Mouse (Mus musculus) midbrain, postnatal 0 days (tissue): ENCODE measurements around the gene Ptprq. TPM values are rescaled to one million over a fixed set of nuclear protein-coding genes. Genes with fewer than 3 reads are reported as not detected.

Experiments used
- ATAC-seq: fragments of 200-750 bp; cut with Nextera tagmentation; 2 replicates; pipeline ENCODE4 v1.8.0; 2017; ENCODE audit warnings: moderate number of reproducible peaks, mild to moderate bottlenecking, moderate TSS enrichment, moderate library complexity; ENCODE audit not compliant: low FRiP score
- DNase-seq: peaks from one replicate; pipeline ENCODE4 v3.0.0-alpha.2; 2015; ENCODE audit warnings: low spot score
- H3K27ac ChIP-seq: fragments of 300-500 bp; sonication (generic); 2 replicates; pipeline ENCODE4 v1.5.1; 2014; ENCODE audit warnings: low read depth, mild to moderate bottlenecking, low read length, mixed read lengths
- H3K27me3 ChIP-seq: fragments of 300-500 bp; sonication (generic); 2 replicates; pipeline ENCODE4 v1.6.1; 2014; ENCODE audit warnings: low read length, control low read depth, mixed read lengths; ENCODE audit not compliant: insufficient read depth
- H3K36me3 ChIP-seq: fragments of 300-500 bp; sonication (generic); 2 replicates; pipeline ENCODE4 v1.6.1; 2014; ENCODE audit warnings: low read length, control low read depth, mixed read lengths; ENCODE audit not compliant: insufficient read depth
- H3K4me1 ChIP-seq: fragments of 300-500 bp; sonication (generic); 2 replicates; pipeline ENCODE4 v1.6.1; 2014; ENCODE audit warnings: mild to moderate bottlenecking, control low read depth, antibody characterized with exemption, low read length, mixed read lengths; ENCODE audit not compliant: insufficient read depth
- H3K4me2 ChIP-seq: fragments of 300-500 bp; sonication (generic); 2 replicates; pipeline ENCODE4 v1.6.1; 2014; ENCODE audit warnings: low read depth, mild to moderate bottlenecking, low read length, mixed read lengths; ENCODE audit not compliant: poor library complexity, severe bottlenecking
- H3K4me3 ChIP-seq: fragments of 300-500 bp; sonication (generic); 2 replicates; pipeline ENCODE4 v1.5.1; 2014; ENCODE audit warnings: low read depth, mild to moderate bottlenecking, low read length, moderate library complexity
- H3K9ac ChIP-seq: fragments of 300-500 bp; sonication (generic); replicated peaks from 2 replicates; pipeline ENCODE4 v1.6.1; 2014; ENCODE audit warnings: mild to moderate bottlenecking, low read length, moderate library complexity, mixed read lengths; ENCODE audit not compliant: poor library complexity, severe bottlenecking
- H3K9me3 ChIP-seq: fragments of 300-500 bp; sonication (generic); 2 replicates; pipeline ENCODE4 v1.6.1; 2016; ENCODE audit warnings: low read length, control low read depth
- CTCF ChIP-seq: IDR thresholded peaks from 2 replicates; pipeline ENCODE4 v1.5.1; 2016; ENCODE audit warnings: antibody characterized with exemption, mild to moderate bottlenecking
- WGBS: fragments of 180-500 bp; shearing (Covaris S2); extraction: QIAGEN DNeasy Blood & Tissue Kit; methylation state at CpG from one replicate; pipeline ENCODE4 v1.1.7; 2014; 5-methylcytosine and 5-hydroxymethylcytosine counted together
- polyA plus RNA-seq: library from polyadenylated mRNA; unstranded; fragments of >200 nt; fragmentation: Nextera tagmentation; extraction: Ambion mirVana; gene quantifications from 2 replicates; pipeline ENCODE4 v1.2.1, GENCODE M21; 2015
- total RNA-seq: library from RNA; depleted of rRNA; stranded (reverse); fragments of >200 nt; gene quantifications from 2 replicates; pipeline ENCODE4 v1.2.3, GENCODE M21; 2014

Ptprq gene
- total and polyA plus RNA-seq, 2 experiments from 2014 or later: 0.09 to 0.38 TPM

DNA sequence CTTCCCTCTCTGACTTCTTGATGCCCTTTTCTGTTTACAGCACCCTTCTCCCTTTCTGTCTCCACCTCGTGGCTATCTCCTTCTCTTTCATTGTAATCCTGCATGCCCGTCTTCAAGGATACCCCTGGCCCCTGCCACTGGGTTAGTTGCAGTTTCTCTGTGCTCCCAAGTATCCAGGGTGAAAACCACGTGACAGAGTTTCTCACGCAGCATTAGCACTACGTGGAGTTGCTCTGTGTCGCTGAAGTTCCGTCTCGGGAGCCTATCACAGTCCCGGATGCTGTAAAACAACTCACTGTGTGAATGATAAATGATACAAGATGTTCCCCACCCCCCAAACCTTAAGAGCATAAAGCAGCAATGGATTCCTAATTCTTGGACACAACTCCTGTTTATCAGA is 26.9 kb upstream of the Ptprq start:
- Histone ChIP-seq H3K27me3 (no peaks in the 10 kb centered on the region), H3K9me3 (no peaks in the 10 kb centered on the region), H3K27ac (no peak overlapping the region), H3K36me3 (no peaks in the 10 kb centered on the region), H3K4me2 (0 out of 2 replicates have a peak overlapping the region, but pooled peaks have one; percentile 0), H3K9ac (no peak overlapping the region), H3K4me3 (no peak overlapping the region), H3K4me1 (no peaks in the 10 kb centered on the region)
- TF ChIP-seq CTCF: no peak
- WGBS: 29% methylated on average over 9 of the region's 9 CpGs
- DNase-seq (no peak), ATAC-seq (no peak)

DNA sequence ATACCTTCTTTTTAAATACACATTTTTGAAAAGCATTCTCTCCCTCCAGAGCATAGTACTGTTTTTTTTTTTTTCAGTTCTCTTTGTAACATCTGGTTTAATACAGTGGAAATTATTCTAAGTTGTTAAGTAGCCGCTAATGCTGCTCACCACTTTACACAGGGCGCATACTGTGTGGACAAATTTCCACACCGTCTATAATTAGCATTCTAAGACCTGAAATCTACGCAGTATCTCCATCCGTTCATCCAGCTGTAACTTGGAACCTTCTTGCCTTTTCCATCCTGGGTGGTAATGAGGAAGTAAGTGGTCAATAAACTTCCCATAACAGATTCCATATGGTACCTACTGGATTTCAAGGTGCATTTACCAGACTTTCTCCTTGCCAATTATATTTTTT is 20.0 kb upstream of the Ptprq start:
- no peak for DNase-seq
- no peaks in the 10 kb centered on the region for H3K4me1 ChIP-seq
- H3K27me3 ChIP-seq: no peaks in the 10 kb centered on the region
- no peak for TF ChIP-seq CTCF
- ATAC-seq: no peak
- no peak overlapping the region for H3K27ac ChIP-seq
- no peak overlapping the region for H3K4me2 ChIP-seq
- H3K4me3 ChIP-seq: no peak overlapping the region
- no peak overlapping the region for H3K9ac ChIP-seq
- H3K36me3 ChIP-seq: no peaks in the 10 kb centered on the region
- WGBS: 87% methylated on average over 5 of the region's 5 CpGs
- H3K9me3 ChIP-seq: no peaks in the 10 kb centered on the region

DNA sequence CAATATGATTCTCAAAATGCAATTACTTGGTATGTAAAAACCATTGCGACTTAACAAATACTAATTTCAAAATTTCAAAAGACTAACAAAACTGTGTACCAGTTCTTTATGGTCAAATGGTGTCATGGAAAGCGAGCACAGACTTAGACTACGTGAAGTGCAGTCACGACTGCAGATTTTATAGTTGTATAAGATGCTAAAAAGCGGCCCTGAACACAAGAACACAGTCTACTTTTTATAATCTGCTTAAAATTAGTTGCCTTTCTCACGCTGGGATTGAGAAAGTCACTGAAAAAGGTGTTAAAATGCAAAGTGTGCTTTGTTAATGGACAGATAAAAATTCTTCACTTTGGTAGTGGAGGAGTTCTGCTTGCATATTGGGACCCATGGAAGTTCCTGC is 17.9 kb upstream of the Ptprq start:
- no peaks in the 10 kb centered on the region for H3K4me1 ChIP-seq
- DNase-seq (no peak), ATAC-seq (no peak)
- H3K27me3 ChIP-seq: no peaks in the 10 kb centered on the region
- no peak overlapping the region for H3K27ac ChIP-seq
- no peak overlapping the region for H3K4me3 ChIP-seq
- TF ChIP-seq CTCF: no peak
- no peak overlapping the region for H3K9ac ChIP-seq
- H3K4me2 ChIP-seq: no peak overlapping the region
- H3K36me3 ChIP-seq: no peaks in the 10 kb centered on the region
- WGBS: 81% methylated on average over 6 of the region's 6 CpGs
- H3K9me3 ChIP-seq: no peaks in the 10 kb centered on the region

DNA sequence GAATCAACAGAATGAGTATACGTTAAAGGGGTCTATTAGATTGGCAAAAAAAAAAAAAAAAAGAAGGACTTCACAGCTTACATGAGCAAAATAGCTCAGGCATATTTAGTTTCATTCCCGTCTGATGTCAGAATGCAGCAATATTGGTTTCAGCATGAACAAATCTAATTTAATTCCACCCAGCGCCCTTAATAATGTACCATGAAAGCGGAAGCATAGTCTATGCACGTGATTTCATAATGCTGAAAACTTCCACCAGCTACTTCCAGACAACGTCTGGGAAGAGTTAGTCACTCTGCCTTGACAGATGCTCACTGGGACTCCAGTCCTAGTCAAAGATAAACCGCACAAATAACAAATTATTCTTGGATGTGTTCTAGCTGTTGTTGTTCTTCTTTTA is 15.6 kb upstream of the Ptprq start:
- WGBS: 65% methylated on average over 7 of the region's 7 CpGs
- Histone ChIP-seq H3K9ac (no peak overlapping the region), H3K27me3 (no peaks in the 10 kb centered on the region), H3K9me3 (no peaks in the 10 kb centered on the region), H3K4me2 (no peak overlapping the region), H3K36me3 (no peaks in the 10 kb centered on the region), H3K27ac (no peak overlapping the region), H3K4me3 (no peak overlapping the region), H3K4me1 (no peaks in the 10 kb centered on the region)
- no peak for ATAC-seq
- no peak for DNase-seq
- TF ChIP-seq CTCF: no peak

DNA sequence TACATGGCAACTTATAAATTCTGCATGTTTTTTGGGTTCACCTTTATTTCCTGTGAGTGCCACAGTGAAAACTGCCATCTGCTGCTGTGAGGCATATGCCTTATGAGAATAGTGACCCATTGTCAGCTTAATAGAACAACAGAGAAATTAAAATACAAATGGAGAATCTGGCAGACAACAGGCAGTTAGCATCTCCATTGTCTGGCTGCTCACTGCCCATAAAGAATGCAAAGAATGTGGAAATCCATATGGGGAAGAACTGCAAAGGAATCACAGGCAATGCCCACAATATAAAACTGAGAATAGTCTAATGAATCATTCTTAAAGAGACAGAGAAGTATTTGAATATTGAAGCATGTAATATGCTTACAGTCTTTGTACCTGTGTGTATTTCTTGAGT is 14.5 kb upstream of the Ptprq start:
- no peak overlapping the region for H3K4me2 ChIP-seq
- H3K4me3 ChIP-seq: no peak overlapping the region
- no peaks in the 10 kb centered on the region for H3K4me1 ChIP-seq
- TF ChIP-seq CTCF: no peak
- H3K27me3 ChIP-seq: no peaks in the 10 kb centered on the region
- no peak for ATAC-seq
- H3K9me3 ChIP-seq: no peaks in the 10 kb centered on the region
- H3K36me3 ChIP-seq: no peaks in the 10 kb centered on the region
- no peak overlapping the region for H3K9ac ChIP-seq
- no peak overlapping the region for H3K27ac ChIP-seq
- DNase-seq: no peak

DNA sequence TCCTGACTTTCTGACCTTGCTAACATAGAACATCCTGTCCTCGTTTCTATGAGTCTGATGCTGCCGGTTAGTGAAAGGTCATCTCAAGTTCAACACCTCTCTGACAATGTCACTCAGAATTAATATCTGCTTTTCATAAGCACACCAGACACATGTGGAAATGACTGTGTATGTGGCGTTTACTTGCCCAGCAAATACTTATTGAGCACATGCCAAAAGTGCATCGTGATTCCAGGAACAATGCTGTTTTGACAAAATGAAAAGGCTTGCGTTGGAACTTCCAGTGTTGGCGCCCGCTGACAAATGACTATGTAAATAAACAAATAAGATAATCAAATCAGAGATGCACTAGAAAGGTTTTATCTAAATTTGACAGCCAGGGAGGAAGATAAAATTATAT is 5.8 kb upstream of the Ptprq start:
- DNase-seq: no peak
- TF ChIP-seq CTCF: no peak

More for the DNA sequence above, 5.8 kb upstream of the Ptprq start:
- Histone ChIP-seq H3K9me3 (no peaks in the 10 kb centered on the region), H3K4me1 (no peaks in the 10 kb centered on the region), H3K4me2 (no peak overlapping the region), H3K27ac (no peak overlapping the region), H3K9ac (no peak overlapping the region), H3K4me3 (no peak overlapping the region), H3K27me3 (no peaks in the 10 kb centered on the region), H3K36me3 (no peaks in the 10 kb centered on the region)
- ATAC-seq: no peak
- WGBS: 80% methylated on average over 7 of the region's 7 CpGs
